In the genomic region with DNA sequence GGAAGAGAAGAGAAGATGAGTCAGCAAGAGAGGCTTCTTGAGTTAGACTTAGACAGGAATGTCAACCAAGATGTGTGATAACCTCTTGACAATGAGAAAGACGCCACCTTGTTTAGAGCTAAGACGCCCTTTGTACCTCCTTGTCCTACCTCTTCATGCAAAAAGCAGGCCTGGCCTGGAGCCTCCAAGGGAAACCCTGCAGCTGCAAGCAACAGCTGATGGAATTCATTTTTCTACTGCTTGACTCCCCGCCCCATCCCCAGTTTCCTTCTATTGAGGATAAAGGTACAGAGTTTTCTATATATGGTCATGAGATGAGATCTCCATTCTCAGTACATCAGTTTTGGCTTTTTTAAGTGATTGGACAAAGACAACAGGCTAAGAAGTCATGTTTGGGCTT, we compare ENCODE assay signal across 17 mouse cellular contexts. TPM values are rescaled to one million over a fixed set of nuclear protein-coding genes. Genes with fewer than 3 reads are reported as not detected.
DNase-seq lines count a peak whose midpoint lies in the region; ATAC-seq and TF ChIP-seq lines count a peak whose summit lies in the region.
"Had no signal": no experiment of that assay in that cellular context is flagged by ENCODE, and none has a peak within 500 bp of the region (broad histone marks: within the 10 kb centered on the region; RNA-seq: fewer than 3 reads in every experiment).

No protein-coding gene starts in this region.

- H3K36me3 ChIP-seq in intestine, embryonic 14.5 days (ENCODE audit: control insufficient read depth, insufficient read depth, low read length): peaks cover 68% of the 10 kb centered on the region
- H3K36me3 ChIP-seq in intestine, postnatal 0 days (ENCODE audit: control insufficient read depth, insufficient read depth): peaks cover 27% of the 10 kb centered on the region
- peaks cover 40% of the 10 kb centered on the region for H3K36me3 ChIP-seq in lung, postnatal 0 days (ENCODE audit: insufficient read depth, low read length)

- no peak for TF ChIP-seq CTCF in intestine, postnatal 0 days (IDR thresholded peaks at IDR 0.05; ENCODE audit: low read depth)
- no peak for TF ChIP-seq CTCF in lung, postnatal 0 days (IDR thresholded peaks at IDR 0.05)
- no peak for TF ChIP-seq CTCF in lung, adult 2 months (IDR thresholded peaks at IDR 0.05; ENCODE audit: insufficient read depth, low read length)

- H3K27ac ChIP-seq in intestine, embryonic 14.5 days (ENCODE audit: low read depth): peak overlapping the region; percentile 22; the same call in 1 of the 2 replicates
- no peak overlapping the region for H3K27ac ChIP-seq in intestine, postnatal 0 days (ENCODE audit: low read depth, low read length)
- H3K27ac ChIP-seq in lung, postnatal 0 days (ENCODE audit: low read length): peak overlapping the region; percentile 43; the same call in 1 of the 2 replicates
- H3K27ac ChIP-seq: limb, embryonic 12.5 days; liver, embryonic 15.5 days; macrophage; midbrain, embryonic 13.5 days had no signal

- no peaks in the 10 kb centered on the region for H3K27me3 ChIP-seq in intestine, embryonic 14.5 days (replicated peaks; ENCODE audit: control insufficient read depth, insufficient read depth, low read length)
- no peaks in the 10 kb centered on the region for H3K27me3 ChIP-seq in intestine, postnatal 0 days (replicated peaks; ENCODE audit: control insufficient read depth, insufficient read depth, low read length)
- no peaks in the 10 kb centered on the region for H3K27me3 ChIP-seq in lung, postnatal 0 days (replicated peaks; ENCODE audit: insufficient read depth, low read length)
- H3K27me3 ChIP-seq: limb, embryonic 12.5 days; liver, embryonic 15.5 days; midbrain, embryonic 13.5 days had no signal

- DNase-seq in heart, adult 11 months: peak; percentile 97
- no peak for DNase-seq in heart, postnatal 25 days (ENCODE audit: low spot score)
- no peak for DNase-seq in intestine, embryonic 14.5 days (ENCODE audit: low spot score)
- no peak for DNase-seq in lung, postnatal 0 days (ENCODE audit: low spot score)
- DNase-seq in lung, adult 2 months: no peak
- DNase-seq in yolk sac, embryonic 10.5 days (ENCODE audit: low spot score): peak; percentile 38
- DNase-seq in ovary, postnatal 10 days (ENCODE audit: low spot score): no peak
- DNase-seq: adrenal gland, postnatal 10 days; cerebellum, adult 11-12 months; kidney, adult 9 months had no signal

- peaks cover 17% of the 10 kb centered on the region for H3K4me1 ChIP-seq in intestine, embryonic 14.5 days (replicated peaks; ENCODE audit: control insufficient read depth, insufficient read depth, low read length)
- H3K4me1 ChIP-seq in intestine, postnatal 0 days (replicated peaks; ENCODE audit: control insufficient read depth, insufficient read depth, low read length): no peaks in the 10 kb centered on the region
- H3K4me1 ChIP-seq in lung, postnatal 0 days (ENCODE audit: insufficient read depth, low read depth, low read length): peaks cover 35% of the 10 kb centered on the region; the same call in 1 of the 2 replicates
- peaks cover 35% of the 10 kb centered on the region for H3K4me1 ChIP-seq in lung, adult 2 months (ENCODE audit: control insufficient read depth, insufficient read depth, low read length)
- H3K4me1 ChIP-seq: midbrain, embryonic 13.5 days had no signal

- no peak overlapping the region for H3K4me3 ChIP-seq in intestine, embryonic 14.5 days (ENCODE audit: low read depth, low read length)
- H3K4me3 ChIP-seq in intestine, postnatal 0 days (ENCODE audit: low read depth, low read length): no peak overlapping the region
- H3K4me3 ChIP-seq in lung, postnatal 0 days (ENCODE audit: low read depth, low read length): no peak overlapping the region
- H3K4me3 ChIP-seq in lung, adult 2 months (replicated peaks; ENCODE audit: extremely low read depth, low read depth, low read length): no peak overlapping the region
- H3K4me3 ChIP-seq: limb, embryonic 12.5 days; liver, embryonic 15.5 days; midbrain, embryonic 13.5 days had no signal

- 61% methylated on average over 3 of the region's 3 CpGs for WGBS in intestine, embryonic 14.5 days
- WGBS in intestine, postnatal 0 days: 66% methylated on average over 3 of the region's 3 CpGs
- WGBS in lung, postnatal 0 days: 57% methylated on average over 3 of the region's 3 CpGs
- 50% methylated on average over 3 of the region's 3 CpGs for WGBS in lung, adult 2 months

- H3K4me2 ChIP-seq in intestine, embryonic 14.5 days (ENCODE audit: low read length): no peak overlapping the region
- H3K4me2 ChIP-seq in intestine, postnatal 0 days (replicated peaks; ENCODE audit: low read depth): no peak overlapping the region
- H3K4me2 ChIP-seq in lung, postnatal 0 days (replicated peaks; ENCODE audit: low read depth, low read length): no peak overlapping the region
- H3K4me2 ChIP-seq: limb, embryonic 12.5 days; liver, embryonic 15.5 days; midbrain, embryonic 13.5 days had no signal

- TF ChIP-seq POLR2A in lung, adult 2 months (IDR thresholded peaks at IDR 0.05; ENCODE audit: borderline replicate concordance, extremely low read depth, low read depth, low read length): no peak

- intact Hi-C loops in heart, postnatal 25 days (cut with DNase I): no loop called here

- no peak overlapping the region for H3K9ac ChIP-seq in intestine, embryonic 14.5 days (ENCODE audit: low read length)
- H3K9ac ChIP-seq in intestine, postnatal 0 days (ENCODE audit: low read depth, low read length): no peak overlapping the region
- no peak overlapping the region for H3K9ac ChIP-seq in lung, postnatal 0 days (replicated peaks; ENCODE audit: low read depth)
- H3K9ac ChIP-seq: limb, embryonic 12.5 days; liver, embryonic 15.5 days; midbrain, embryonic 13.5 days had no signal

- no peak for TF ChIP-seq EP300 in lung, postnatal 0 days (IDR thresholded peaks at IDR 0.05)

- no peak for ATAC-seq in intestine, embryonic 14.5 days (replicated peaks; ENCODE audit: low FRiP score, low TSS enrichment, low read depth)
- no peak for ATAC-seq in intestine, postnatal 0 days
- ATAC-seq in lung, postnatal 0 days: no peak
- ATAC-seq: forebrain, embryonic 16.5 days; hindbrain, embryonic 16.5 days; midbrain, embryonic 13.5 days had no signal

- H3K9me3 ChIP-seq in intestine, embryonic 14.5 days (ENCODE audit: control insufficient read depth, low read length): no peaks in the 10 kb centered on the region
- no peaks in the 10 kb centered on the region for H3K9me3 ChIP-seq in intestine, postnatal 0 days (ENCODE audit: control insufficient read depth)
- H3K9me3 ChIP-seq in lung, postnatal 0 days (ENCODE audit: low read length): no peaks in the 10 kb centered on the region
- H3K9me3 ChIP-seq: limb, embryonic 12.5 days; liver, embryonic 15.5 days; midbrain, embryonic 13.5 days had no signal

RNA-seq across cellular contexts. Expression of a gene that starts 13.0 kb away (rescaled TPM):
- 100 to 1,000 TPM; 785 to 951 TPM for total RNA-seq in heart, postnatal 25 days (2021)
- polyA plus RNA-seq in intestine, embryonic 14.5 days (2014; fragmentation: Nextera tagmentation; extraction: Ambion mirVana): 1,391 and 1,474 TPM in 2 replicates
- polyA plus RNA-seq in intestine, postnatal 0 days (2015; fragmentation: Nextera tagmentation; extraction: Ambion mirVana): 931 and 943 TPM in 2 replicates
- 3,302 and 3,486 TPM in 2 replicates for polyA plus RNA-seq in lung, postnatal 0 days (2015; fragmentation: Nextera tagmentation; extraction: Ambion mirVana)
- polyA plus RNA-seq in lung, adult 2 months (2012; rRNA removed): 2,531 and 3,134 TPM in 2 replicates

RNA-seq across cellular contexts. Expression of a gene that starts 51.0 kb away (rescaled TPM):
- total RNA-seq in heart, postnatal 25 days (2021): 100 to 1,000 TPM; 113 to 124 TPM
- polyA plus RNA-seq in intestine, embryonic 14.5 days (2014; fragmentation: Nextera tagmentation; extraction: Ambion mirVana): 400 and 443 TPM in 2 replicates
- 637 and 641 TPM in 2 replicates for polyA plus RNA-seq in intestine, postnatal 0 days (2015; fragmentation: Nextera tagmentation; extraction: Ambion mirVana)
- polyA plus RNA-seq in lung, postnatal 0 days (2015; fragmentation: Nextera tagmentation; extraction: Ambion mirVana): 440 and 498 TPM in 2 replicates
- 243 and 337 TPM in 2 replicates for polyA plus RNA-seq in lung, adult 2 months (2012; rRNA removed)

RNA-seq across cellular contexts. Expression of a gene that starts 59.5 kb away (rescaled TPM):
- total RNA-seq in heart, postnatal 25 days (2021): 10 to 100 TPM; 39.7 to 42.8 TPM
- polyA plus RNA-seq in intestine, embryonic 14.5 days (2014; fragmentation: Nextera tagmentation; extraction: Ambion mirVana): 198 and 212 TPM in 2 replicates
- 41.0 and 43.6 TPM in 2 replicates for polyA plus RNA-seq in intestine, postnatal 0 days (2015; fragmentation: Nextera tagmentation; extraction: Ambion mirVana)
- 47.7 and 52.5 TPM in 2 replicates for polyA plus RNA-seq in lung, postnatal 0 days (2015; fragmentation: Nextera tagmentation; extraction: Ambion mirVana)
- polyA plus RNA-seq in lung, adult 2 months (2012; rRNA removed): 20.5 and 21.8 TPM in 2 replicates

Comparison
In these comparisons a context has a peak if more than half of its experiments do, and no peak if none do; other contexts are left out.
1. DNase-seq: peak in heart, adult 11 months (single experiment) and yolk sac, embryonic 10.5 days (single experiment); none in heart, postnatal 25 days (single experiment), intestine, embryonic 14.5 days (single experiment), lung, postnatal 0 days (single experiment), lung, adult 2 months (single experiment) and ovary, postnatal 10 days (single experiment).